Mouse (Mus musculus) ES-E14 (cell line): Measurements from ENCODE around the gene Itpa.

Experiments
- CHD2 ChIP-seq: IDR thresholded peaks from 2 replicates; pipeline ENCODE4 v1.6.1; 2014; ENCODE audit warnings: mild to moderate bottlenecking, low read depth, low read length, inconsistent platforms
- MAFK ChIP-seq: IDR thresholded peaks from 2 replicates; pipeline ENCODE4 v1.6.1; 2014; ENCODE audit warnings: mild to moderate bottlenecking, low read depth, low read length, inconsistent platforms; ENCODE audit not compliant: insufficient read depth
- ZC3H11A ChIP-seq: IDR thresholded peaks from 2 replicates; pipeline ENCODE4 v1.6.1; 2012; ENCODE audit warnings: low read depth, mild to moderate bottlenecking, inconsistent platforms, low read length, borderline replicate concordance
- ZNF384 ChIP-seq: IDR thresholded peaks from 2 replicates; pipeline ENCODE4 v1.6.1; 2012; ENCODE audit warnings: low read depth, low read length, inconsistent platforms

- TF ChIP-seq ZNF384 (no peak), MAFK (no peak), ZC3H11A (no peak), CHD2 (no peak)
Observed at GRCm38 (mm10) chr2:130618972-130619371, 48.4 kb upstream of the Itpa start.
